Mouse (Mus musculus) neural tube, embryonic 12.5 days (tissue): ENCODE measurements at regions not wholly inside any gene's neighbourhood (a gene's known extent, or its start where the extent isn't known, plus 50 kb on each side); places are given as distances from the start of the nearest gene placed in this dataset.

Experiments used
- ATAC-seq: fragments of 200-750 bp; cut with Nextera tagmentation; 2 replicates; pipeline ENCODE4 v1.8.0; 2017; ENCODE audit warnings: low read depth, mild to moderate bottlenecking, moderate TSS enrichment, moderate library complexity; ENCODE audit not compliant: low FRiP score
- H3K27ac ChIP-seq: fragments of 300-500 bp; sonication (generic); 2 replicates; pipeline ENCODE4 v1.5.1; 2016
- H3K27me3 ChIP-seq: fragments of 300-500 bp; sonication (generic); replicated peaks from 2 replicates; pipeline ENCODE4 v1.6.1; 2016; ENCODE audit warnings: mild to moderate bottlenecking
- H3K36me3 ChIP-seq: fragments of 300-500 bp; sonication (generic); 2 replicates; pipeline ENCODE4 v1.6.1; 2016; ENCODE audit warnings: mild to moderate bottlenecking
- H3K4me1 ChIP-seq: fragments of 300-500 bp; sonication (generic); 2 replicates; pipeline ENCODE4 v1.6.1; 2016
- H3K4me2 ChIP-seq: fragments of 300-500 bp; sonication (generic); replicated peaks from 2 replicates; pipeline ENCODE4 v1.6.1; 2016; ENCODE audit warnings: mild to moderate bottlenecking
- H3K4me3 ChIP-seq: fragments of 300-500 bp; sonication (generic); 2 replicates; pipeline ENCODE4 v1.5.1; 2016
- H3K9ac ChIP-seq: fragments of 300-500 bp; sonication (generic); 2 replicates; pipeline ENCODE4 v1.6.1; 2016; ENCODE audit warnings: mild to moderate bottlenecking
- H3K9me3 ChIP-seq: fragments of 300-500 bp; sonication (generic); 2 replicates; pipeline ENCODE4 v1.6.1; 2016; ENCODE audit warnings: mild to moderate bottlenecking
- WGBS: fragments of 180-500 bp; shearing (Covaris S2); methylation state at CpG from one replicate; pipeline ENCODE4 v1.1.7; 2016; 5-methylcytosine and 5-hydroxymethylcytosine counted together

GRCm38 (mm10) chr10:111907836-111908235 lies 64.6 kb upstream of the Krr1 start:
- Histone ChIP-seq H3K4me2 (no peak overlapping the region), H3K27ac (no peak overlapping the region), H3K27me3 (no peaks in the 10 kb centered on the region), H3K4me3 (no peak overlapping the region), H3K36me3 (no peaks in the 10 kb centered on the region), H3K9ac (no peak overlapping the region), H3K4me1 (no peaks in the 10 kb centered on the region), H3K9me3 (no peaks in the 10 kb centered on the region)
- ATAC-seq, result no peak
- WGBS, result 89% methylated on average over 5 of the region's 5 CpGs

GRCm38 (mm10) chr10:111912561-111912960 lies 59.9 kb upstream of the Krr1 start:
- Histone ChIP-seq H3K4me1 (no peaks in the 10 kb centered on the region), H3K27me3 (no peaks in the 10 kb centered on the region), H3K9ac (no peak overlapping the region), H3K9me3 (no peaks in the 10 kb centered on the region), H3K4me2 (no peak overlapping the region), H3K27ac (no peak overlapping the region), H3K4me3 (no peak overlapping the region), H3K36me3 (no peaks in the 10 kb centered on the region)
- ATAC-seq, result no peak
- 88% methylated on average over 6 of the region's 6 CpGs for WGBS

GRCm38 (mm10) chr10:111913066-111913785 lies 59.2 kb upstream of the Krr1 start:
- Histone ChIP-seq H3K9me3 (no peaks in the 10 kb centered on the region), H3K36me3 (no peaks in the 10 kb centered on the region), H3K9ac (no peak overlapping the region), H3K4me3 (no peak overlapping the region), H3K4me2 (no peak overlapping the region), H3K27me3 (no peaks in the 10 kb centered on the region), H3K4me1 (no peaks in the 10 kb centered on the region), H3K27ac (no peak overlapping the region)
- 71% methylated on average over 20 of the region's 20 CpGs for WGBS
- no peak for ATAC-seq

- no peak overlapping the region for H3K4me2 ChIP-seq
- H3K9ac ChIP-seq, result no peak overlapping the region
- H3K4me3 ChIP-seq, result no peak overlapping the region
- no peak overlapping the region for H3K27ac ChIP-seq
- no peaks in the 10 kb centered on the region for H3K9me3 ChIP-seq
- no peaks in the 10 kb centered on the region for H3K27me3 ChIP-seq
- ATAC-seq, result no peak
- no peaks in the 10 kb centered on the region for H3K36me3 ChIP-seq
- H3K4me1 ChIP-seq, result no peaks in the 10 kb centered on the region
- 87% methylated on average over 4 of the region's 4 CpGs for WGBS
These were observed 58.2 kb upstream of the Krr1 start for GRCm38 (mm10) chr10:111914231-111914630.

- no peak overlapping the region for H3K4me3 ChIP-seq
These were observed 54.4 kb upstream of the Krr1 start for GRCm38 (mm10) chr10:111918071-111918507.

GRCm38 (mm10) chr10:111919475-111919874 lies 53.0 kb upstream of the Krr1 start:
- 88% methylated on average over 2 of the region's 2 CpGs for WGBS
- Histone ChIP-seq H3K4me3 (no peak overlapping the region), H3K27ac (no peak overlapping the region), H3K9me3 (no peaks in the 10 kb centered on the region), H3K4me2 (no peak overlapping the region), H3K4me1 (peaks cover 2% of the 10 kb centered on the region; the same call in 1 of the 2 replicates), H3K36me3 (no peaks in the 10 kb centered on the region), H3K27me3 (no peaks in the 10 kb centered on the region), H3K9ac (no peak overlapping the region)
- no peak for ATAC-seq

More at GRCm38 (mm10) chr10:111918071-111918507, 54.4 kb upstream of the Krr1 start:
- 26% methylated on average over 3 of the region's 3 CpGs for WGBS
- Histone ChIP-seq H3K9ac (no peak overlapping the region), H3K36me3 (no peaks in the 10 kb centered on the region), H3K27me3 (no peaks in the 10 kb centered on the region), H3K4me1 (no peaks in the 10 kb centered on the region), H3K9me3 (no peaks in the 10 kb centered on the region), H3K27ac (no peak overlapping the region), H3K4me2 (no peak overlapping the region)
- ATAC-seq, result no peak

GRCm38 (mm10) chr10:111921492-111921891 lies 51.0 kb upstream of the Krr1 start:
- Histone ChIP-seq H3K4me3 (no peak overlapping the region), H3K9me3 (no peaks in the 10 kb centered on the region), H3K4me1 (peaks cover 7% of the 10 kb centered on the region; the same call in 1 of the 2 replicates), H3K27ac (no peak overlapping the region), H3K36me3 (no peaks in the 10 kb centered on the region), H3K9ac (no peak overlapping the region), H3K27me3 (no peaks in the 10 kb centered on the region), H3K4me2 (no peak overlapping the region)
- ATAC-seq, result no peak
- WGBS, result 83% methylated on average over 9 of the region's 9 CpGs
